Mouse (Mus musculus): Measurements from ENCODE around the gene Klhl29.

The Klhl29 gene

GRCm38 (mm10) chr12:5029035-5029434 lies 346.4 kb downstream of the Klhl29 start:
- DNase-seq (ENCODE audit: low spot score in 2 of 2): no peak
